Mouse (Mus musculus) neural tube, embryonic 11.5 days (tissue): Measurements from ENCODE around the gene Pdk2. TPM values are rescaled to one million over a fixed set of nuclear protein-coding genes. Genes with fewer than 3 reads are reported as not detected.

Experiments used
- ATAC-seq: fragments of 200-750 bp; cut with Nextera tagmentation; 2 replicates; pipeline ENCODE4 v1.8.0; 2017; ENCODE audit warnings: moderate number of reproducible peaks, mild to moderate bottlenecking, moderate TSS enrichment, moderate library complexity; ENCODE audit not compliant: insufficient read depth, low FRiP score, low TSS enrichment
- DNase-seq: peaks from one replicate; pipeline ENCODE4 v3.0.0-alpha.2; 2015; ENCODE audit warnings: low spot score
- H3K27ac ChIP-seq: fragments of 300-500 bp; sonication (generic); 2 replicates; pipeline ENCODE4 v1.5.1; 2014; ENCODE audit warnings: low read depth, mild to moderate bottlenecking, low read length
- H3K27me3 ChIP-seq: fragments of 300-500 bp; sonication (generic); 2 replicates; pipeline ENCODE4 v1.6.1; 2014; ENCODE audit warnings: mild to moderate bottlenecking, low read length, mixed read lengths; ENCODE audit not compliant: control insufficient read depth, insufficient read depth
- H3K36me3 ChIP-seq: fragments of 300-500 bp; sonication (generic); 2 replicates; pipeline ENCODE4 v1.6.1; 2014; ENCODE audit warnings: mild to moderate bottlenecking, low read length, moderate library complexity, mixed read lengths; ENCODE audit not compliant: control insufficient read depth, insufficient read depth
- H3K4me1 ChIP-seq: fragments of 300-500 bp; sonication (generic); 2 replicates; pipeline ENCODE4 v1.6.1; 2014; ENCODE audit warnings: low read length, mixed read lengths; ENCODE audit not compliant: control insufficient read depth, insufficient read depth
- H3K4me2 ChIP-seq: fragments of 300-500 bp; sonication (generic); 2 replicates; pipeline ENCODE4 v1.6.1; 2014; ENCODE audit warnings: low read depth, mild to moderate bottlenecking, moderate library complexity
- H3K4me3 ChIP-seq: fragments of 300-500 bp; sonication (generic); 2 replicates; pipeline ENCODE4 v1.5.1; 2014; ENCODE audit warnings: low read depth, low read length
- H3K9ac ChIP-seq: fragments of 300-500 bp; sonication (generic); 2 replicates; pipeline ENCODE4 v1.6.1; 2014; ENCODE audit warnings: mild to moderate bottlenecking, low read length
- H3K9me3 ChIP-seq: fragments of 300-500 bp; sonication (generic); 2 replicates; pipeline ENCODE4 v1.6.1; 2016; ENCODE audit warnings: low read length; ENCODE audit not compliant: control insufficient read depth
- WGBS: fragments of 180-500 bp; shearing (Covaris S2); extraction: QIAGEN DNeasy Blood & Tissue Kit; methylation state at CpG from one replicate; pipeline ENCODE4 v1.1.7; 2014; 5-methylcytosine and 5-hydroxymethylcytosine counted together
- polyA plus RNA-seq: library from polyadenylated mRNA; unstranded; fragments of >200 nt; fragmentation: Nextera tagmentation; extraction: Ambion mirVana; gene quantifications from 2 replicates; pipeline ENCODE4 v1.2.1, GENCODE M21; 2014

Gene Pdk2
- polyA plus RNA-seq, 1 experiment from 2014 or later: 16.2 TPM

DNA sequence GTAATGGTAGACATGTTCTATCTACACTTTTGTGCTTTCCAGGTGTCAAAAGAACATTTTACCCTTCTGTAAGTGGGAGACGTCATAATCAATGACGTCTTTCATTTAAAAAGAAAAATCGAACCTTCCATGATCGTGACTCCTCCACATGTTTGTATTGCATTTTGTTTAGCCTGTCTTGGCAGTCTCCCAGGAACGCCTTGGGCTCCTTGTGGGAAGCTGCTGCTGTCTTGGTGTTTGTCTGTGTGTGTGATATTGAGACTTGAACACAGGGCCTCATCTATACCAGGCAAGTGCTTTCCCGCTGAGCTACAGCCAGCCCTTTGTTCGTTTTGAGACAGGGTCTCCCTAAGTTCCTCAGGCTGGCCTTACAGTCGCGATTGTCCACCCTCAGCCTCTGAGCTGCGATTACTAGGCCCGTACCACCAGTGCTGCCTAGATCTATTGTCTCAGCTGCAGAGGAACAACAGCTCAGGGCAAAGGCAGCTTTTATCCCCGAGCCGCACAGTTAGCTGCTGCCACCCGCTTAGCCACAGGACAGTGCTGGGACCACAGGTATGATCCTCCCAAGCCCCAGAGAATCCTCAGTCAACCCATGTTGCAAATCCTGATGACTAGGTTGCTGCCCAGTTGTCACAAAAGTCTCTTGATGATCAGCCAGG is 2.9 kb downstream of the Pdk2 start:
- Histone ChIP-seq H3K9ac (no peak overlapping the region), H3K4me3 (no peak overlapping the region), H3K4me2 (no peak overlapping the region), H3K27me3 (no peaks in the 10 kb centered on the region), H3K4me1 (peaks cover 6% of the 10 kb centered on the region), H3K36me3 (no peaks in the 10 kb centered on the region), H3K9me3 (no peaks in the 10 kb centered on the region), H3K27ac (no peak overlapping the region)
- DNase-seq (no peak), ATAC-seq (no peak)
- WGBS: 80% methylated on average over 14 of the region's 14 CpGs

GRCm38 (mm10) chr11:95037306-95037705 is 3.8 kb downstream of the Pdk2 start:
- no peak for DNase-seq
- 44% methylated on average over 6 of the region's 6 CpGs for WGBS
- no peak overlapping the region for H3K9ac ChIP-seq

DNA sequence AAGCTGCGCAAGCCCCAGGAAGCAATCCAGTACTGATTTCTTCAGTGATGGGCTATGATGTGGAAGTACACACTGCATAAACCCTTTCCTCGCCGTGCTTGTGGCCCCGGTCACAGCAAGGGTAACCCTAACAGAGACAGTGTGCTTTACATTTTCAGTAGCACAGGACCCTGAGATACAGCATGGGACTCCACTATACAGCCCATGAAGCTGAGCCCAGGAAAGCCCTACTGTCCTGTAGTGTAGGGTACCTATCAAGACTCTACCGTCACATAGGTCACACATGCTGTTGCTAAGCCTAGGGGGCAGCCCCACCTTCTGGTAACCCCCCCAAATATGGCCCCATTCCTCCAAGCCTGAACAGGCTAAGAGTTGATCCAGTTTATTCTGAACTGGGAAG is 4.6 kb downstream of the Pdk2 start:
- Histone ChIP-seq H3K9ac (no peak overlapping the region), H3K36me3 (no peaks in the 10 kb centered on the region), H3K27ac (no peak overlapping the region), H3K4me2 (no peak overlapping the region), H3K4me1 (peaks cover 4% of the 10 kb centered on the region), H3K27me3 (no peaks in the 10 kb centered on the region), H3K9me3 (no peaks in the 10 kb centered on the region), H3K4me3 (no peak overlapping the region)
- no peak for ATAC-seq
- WGBS: 98% methylated on average over 5 of the region's 5 CpGs
- no peak for DNase-seq

More at GRCm38 (mm10) chr11:95037306-95037705, 3.8 kb downstream of the Pdk2 start:
- Histone ChIP-seq H3K9me3 (no peaks in the 10 kb centered on the region), H3K36me3 (no peaks in the 10 kb centered on the region), H3K4me2 (no peak overlapping the region), H3K27me3 (no peaks in the 10 kb centered on the region), H3K4me3 (no peak overlapping the region), H3K27ac (no peak overlapping the region), H3K4me1 (peaks cover 6% of the 10 kb centered on the region)
- ATAC-seq: no peak

- Histone ChIP-seq H3K36me3 (no peaks in the 10 kb centered on the region), H3K4me2 (no peak overlapping the region), H3K4me1 (no peaks in the 10 kb centered on the region), H3K27ac (no peak overlapping the region), H3K9me3 (no peaks in the 10 kb centered on the region), H3K4me3 (no peak overlapping the region), H3K9ac (no peak overlapping the region), H3K27me3 (no peaks in the 10 kb centered on the region)
- DNase-seq: no peak
- no peak for ATAC-seq
- 72% methylated on average over 10 of the region's 10 CpGs for WGBS
Measured at GRCm38 (mm10) chr11:95034902-95035301, 6.3 kb downstream of the Pdk2 start.

- no peaks in the 10 kb centered on the region for H3K9me3 ChIP-seq
- no peak overlapping the region for H3K27ac ChIP-seq
- no peaks in the 10 kb centered on the region; the same call in 1 of the 2 replicates for H3K36me3 ChIP-seq
- DNase-seq: no peak
- ATAC-seq: no peak
- 83% methylated on average over 14 of the region's 14 CpGs for WGBS
- H3K4me2 ChIP-seq: no peak overlapping the region
- H3K4me3 ChIP-seq: no peak overlapping the region
- H3K4me1 ChIP-seq: no peaks in the 10 kb centered on the region
- no peaks in the 10 kb centered on the region for H3K27me3 ChIP-seq
- no peak overlapping the region for H3K9ac ChIP-seq
Measured at GRCm38 (mm10) chr11:95033617-95034016, 7.5 kb downstream of the Pdk2 start.

GRCm38 (mm10) chr11:95032945-95033344 is 8.2 kb downstream of the Pdk2 start:
- Histone ChIP-seq H3K9ac (no peak overlapping the region), H3K9me3 (no peaks in the 10 kb centered on the region), H3K27me3 (no peaks in the 10 kb centered on the region), H3K4me2 (no peak overlapping the region), H3K4me3 (no peak overlapping the region), H3K4me1 (no peaks in the 10 kb centered on the region), H3K27ac (no peak overlapping the region), H3K36me3 (no peaks in the 10 kb centered on the region; the same call in 1 of the 2 replicates)
- DNase-seq (no peak), ATAC-seq (no peak)
- WGBS: 22% methylated on average over 6 of the region's 6 CpGs

- Histone ChIP-seq H3K27ac (no peak overlapping the region), H3K36me3 (peaks cover 7% of the 10 kb centered on the region), H3K27me3 (no peaks in the 10 kb centered on the region), H3K9ac (no peak overlapping the region), H3K9me3 (no peaks in the 10 kb centered on the region), H3K4me2 (no peak overlapping the region), H3K4me3 (no peak overlapping the region), H3K4me1 (no peaks in the 10 kb centered on the region)
- DNase-seq (no peak), ATAC-seq (no peak)
- WGBS: 24% methylated on average over 13 of the region's 13 CpGs
Measured at GRCm38 (mm10) chr11:95027850-95028470, 13.2 kb downstream of the Pdk2 start.

- no peak overlapping the region for H3K27ac ChIP-seq
- WGBS: 91% methylated on average over 6 of the region's 6 CpGs
- ATAC-seq: no peak
Measured at GRCm38 (mm10) chr11:95026849-95027248, 14.3 kb downstream of the Pdk2 start.

DNA sequence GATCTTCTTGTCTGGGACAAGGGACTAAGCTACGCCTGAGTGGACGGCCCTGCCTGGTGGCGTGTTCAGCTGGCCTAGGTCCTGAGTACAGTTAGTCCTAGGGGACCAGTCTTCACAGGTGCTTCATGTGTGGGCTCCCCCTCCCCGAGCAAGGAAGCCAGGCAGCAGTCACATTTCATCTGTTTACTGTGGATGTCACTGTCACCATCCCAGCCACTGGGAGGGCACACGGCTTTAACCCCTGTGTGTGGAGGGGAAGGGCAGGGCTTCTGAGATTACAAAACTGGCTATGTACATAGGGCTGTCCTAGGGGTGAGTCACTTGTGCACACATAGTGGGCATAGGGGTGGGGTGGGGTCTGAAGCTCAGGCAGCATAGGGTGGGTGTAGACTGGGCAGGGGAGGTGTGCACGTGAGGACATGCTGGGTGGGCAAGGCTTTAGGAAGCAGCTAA is 15.0 kb downstream of the Pdk2 start:
- DNase-seq: no peak
- no peak overlapping the region for H3K4me2 ChIP-seq
- no peak overlapping the region for H3K4me3 ChIP-seq
- H3K27me3 ChIP-seq: no peaks in the 10 kb centered on the region
- H3K36me3 ChIP-seq: peaks cover 20% of the 10 kb centered on the region
- no peak overlapping the region for H3K27ac ChIP-seq
- no peaks in the 10 kb centered on the region for H3K9me3 ChIP-seq
- no peaks in the 10 kb centered on the region for H3K4me1 ChIP-seq
- no peak overlapping the region for H3K9ac ChIP-seq
- 82% methylated on average over 6 of the region's 6 CpGs for WGBS
- ATAC-seq: no peak

More at GRCm38 (mm10) chr11:95026849-95027248, 14.3 kb downstream of the Pdk2 start:
- DNase-seq: no peak
- Histone ChIP-seq H3K4me2 (no peak overlapping the region), H3K4me1 (no peaks in the 10 kb centered on the region), H3K4me3 (no peak overlapping the region), H3K36me3 (peaks cover 14% of the 10 kb centered on the region), H3K27me3 (no peaks in the 10 kb centered on the region), H3K9me3 (no peaks in the 10 kb centered on the region), H3K9ac (no peak overlapping the region)
